Mouse (Mus musculus): ENCODE measurements around the gene Cd59a. TPM values are rescaled to one million over a fixed set of nuclear protein-coding genes. Genes with fewer than 3 reads are reported as not detected.
A peak's percentile ranks its signal among the peaks of the same experiment; 100 is the strongest.

Gene Cd59a
- polyA plus RNA-seq, 1 experiment: 4.5 TPM

- H3K27ac ChIP-seq (ENCODE audit: control insufficient read depth, insufficient read depth, low read length): no peak overlapping the region
- WGBS: 55% methylated on average over 8 of the region's 8 CpGs
- no peaks in the 10 kb centered on the region for H3K36me3 ChIP-seq (ENCODE audit: control insufficient read depth, insufficient read depth, low read length)
- H3K27me3 ChIP-seq (ENCODE audit: control insufficient read depth, insufficient read depth, low read length): no peaks in the 10 kb centered on the region
- no peaks in the 10 kb centered on the region for H3K4me1 ChIP-seq (replicated peaks; ENCODE audit: control insufficient read depth, insufficient read depth, low read length)
- TF ChIP-seq CTCF (IDR thresholded peaks at IDR 0.05; ENCODE audit: borderline replicate concordance, control insufficient read depth, extremely low read depth, insufficient read depth, low read length, poor library complexity) (no peak), POLR2A (IDR thresholded peaks at IDR 0.05; ENCODE audit: control insufficient read depth, extremely low read depth, insufficient read depth, low read length, poor library complexity) (no peak)
- no peak overlapping the region for H3K4me3 ChIP-seq (ENCODE audit: control insufficient read depth, insufficient read depth, low read length)
- DNase-seq: peak; percentile 68
Measured at GRCm38 (mm10) chr2:104134150-104135056, 38.8 kb downstream of the Cd59a start.

- Histone ChIP-seq H3K36me3 (ENCODE audit: control insufficient read depth, insufficient read depth, low read length) (no peaks in the 10 kb centered on the region), H3K27ac (ENCODE audit: control insufficient read depth, insufficient read depth, low read length) (no peak overlapping the region), H3K27me3 (ENCODE audit: control insufficient read depth, insufficient read depth, low read length) (no peaks in the 10 kb centered on the region), H3K4me3 (ENCODE audit: control insufficient read depth, insufficient read depth, low read length) (no peak overlapping the region), H3K4me1 (replicated peaks; ENCODE audit: control insufficient read depth, insufficient read depth, low read length) (no peaks in the 10 kb centered on the region)
- DNase-seq: no peak
- no peak for TF ChIP-seq CTCF (IDR thresholded peaks at IDR 0.05; ENCODE audit: borderline replicate concordance, control insufficient read depth, extremely low read depth, insufficient read depth, low read length, poor library complexity)
- no peak for TF ChIP-seq POLR2A (IDR thresholded peaks at IDR 0.05; ENCODE audit: control insufficient read depth, extremely low read depth, insufficient read depth, low read length, poor library complexity)
- WGBS: 85% methylated on average over 2 of the region's 2 CpGs
Measured at GRCm38 (mm10) chr2:104135920-104136319, 40.3 kb downstream of the Cd59a start.

GRCm38 (mm10) chr2:104142140-104142539, 46.5 kb downstream of the Cd59a start:
- DNase-seq: no peak
- TF ChIP-seq POLR2A (IDR thresholded peaks at IDR 0.05; ENCODE audit: control insufficient read depth, extremely low read depth, insufficient read depth, low read length, poor library complexity) (no peak), CTCF (IDR thresholded peaks at IDR 0.05; ENCODE audit: borderline replicate concordance, control insufficient read depth, extremely low read depth, insufficient read depth, low read length, poor library complexity) (no peak)
- Histone ChIP-seq H3K4me3 (ENCODE audit: control insufficient read depth, insufficient read depth, low read length) (no peak overlapping the region), H3K4me1 (replicated peaks; ENCODE audit: control insufficient read depth, insufficient read depth, low read length) (no peaks in the 10 kb centered on the region), H3K27ac (ENCODE audit: control insufficient read depth, insufficient read depth, low read length) (no peak overlapping the region), H3K36me3 (ENCODE audit: control insufficient read depth, insufficient read depth, low read length) (no peaks in the 10 kb centered on the region), H3K27me3 (ENCODE audit: control insufficient read depth, insufficient read depth, low read length) (no peaks in the 10 kb centered on the region)
- 90% methylated on average over 8 of the region's 8 CpGs for WGBS

- no peak overlapping the region for H3K4me3 ChIP-seq (ENCODE audit: control insufficient read depth, insufficient read depth, low read length)
- DNase-seq: no peak
- TF ChIP-seq POLR2A (IDR thresholded peaks at IDR 0.05; ENCODE audit: control insufficient read depth, extremely low read depth, insufficient read depth, low read length, poor library complexity) (no peak), CTCF (IDR thresholded peaks at IDR 0.05; ENCODE audit: borderline replicate concordance, control insufficient read depth, extremely low read depth, insufficient read depth, low read length, poor library complexity) (no peak)
- no peaks in the 10 kb centered on the region for H3K27me3 ChIP-seq (ENCODE audit: control insufficient read depth, insufficient read depth, low read length)
- H3K4me1 ChIP-seq (replicated peaks; ENCODE audit: control insufficient read depth, insufficient read depth, low read length): no peaks in the 10 kb centered on the region
- no peaks in the 10 kb centered on the region for H3K36me3 ChIP-seq (ENCODE audit: control insufficient read depth, insufficient read depth, low read length)
- H3K27ac ChIP-seq (ENCODE audit: control insufficient read depth, insufficient read depth, low read length): no peak overlapping the region
- WGBS: 93% methylated on average over 12 of the region's 12 CpGs
Measured at GRCm38 (mm10) chr2:104144004-104144403, 48.4 kb downstream of the Cd59a start.

- no peak overlapping the region for H3K27ac ChIP-seq (ENCODE audit: control insufficient read depth, insufficient read depth, low read length)
- WGBS: 32% methylated on average over 1 of the region's 1 CpGs
- no peaks in the 10 kb centered on the region for H3K36me3 ChIP-seq (ENCODE audit: control insufficient read depth, insufficient read depth, low read length)
- no peaks in the 10 kb centered on the region for H3K4me1 ChIP-seq (replicated peaks; ENCODE audit: control insufficient read depth, insufficient read depth, low read length)
- no peak for TF ChIP-seq POLR2A (IDR thresholded peaks at IDR 0.05; ENCODE audit: control insufficient read depth, extremely low read depth, insufficient read depth, low read length, poor library complexity)
- no peak for TF ChIP-seq CTCF (IDR thresholded peaks at IDR 0.05; ENCODE audit: borderline replicate concordance, control insufficient read depth, extremely low read depth, insufficient read depth, low read length, poor library complexity)
- no peak for DNase-seq
- no peaks in the 10 kb centered on the region for H3K27me3 ChIP-seq (ENCODE audit: control insufficient read depth, insufficient read depth, low read length)
- H3K4me3 ChIP-seq (ENCODE audit: control insufficient read depth, insufficient read depth, low read length): no peak overlapping the region
Measured at GRCm38 (mm10) chr2:104145983-104146382, 50.4 kb downstream of the Cd59a start.

GRCm38 (mm10) chr2:104147910-104148561, 52.4 kb downstream of the Cd59a start:
- Histone ChIP-seq H3K27me3 (ENCODE audit: control insufficient read depth, insufficient read depth, low read length) (no peaks in the 10 kb centered on the region), H3K27ac (ENCODE audit: control insufficient read depth, insufficient read depth, low read length) (no peak overlapping the region), H3K4me1 (replicated peaks; ENCODE audit: control insufficient read depth, insufficient read depth, low read length) (no peaks in the 10 kb centered on the region), H3K36me3 (ENCODE audit: control insufficient read depth, insufficient read depth, low read length) (no peaks in the 10 kb centered on the region), H3K4me3 (ENCODE audit: control insufficient read depth, insufficient read depth, low read length) (no peak overlapping the region)
- no peak for TF ChIP-seq POLR2A (IDR thresholded peaks at IDR 0.05; ENCODE audit: control insufficient read depth, extremely low read depth, insufficient read depth, low read length, poor library complexity)
- no peak for TF ChIP-seq CTCF (IDR thresholded peaks at IDR 0.05; ENCODE audit: borderline replicate concordance, control insufficient read depth, extremely low read depth, insufficient read depth, low read length, poor library complexity)
- 57% methylated on average over 4 of the region's 4 CpGs for WGBS
- no peak for DNase-seq

Measured in thymus, adult 2 months (tissue).